Mouse (Mus musculus) megakaryocyte, adult 5-6 weeks (primary cell): Measurements from ENCODE around the gene Ceacam3. TPM values are rescaled to one million over a fixed set of nuclear protein-coding genes. Genes with fewer than 3 reads are reported as not detected.
"Not testable (repeated sequence)": the region's sequence is repeated elsewhere in the genome, so short reads cannot be mapped to it uniquely, and the experiment has no call there.

Source experiments
- ATAC-seq: 2 replicates; pipeline ENCODE4 v1.8.0; 2016; ENCODE audit warnings: mild to moderate bottlenecking, inconsistent platforms; ENCODE audit not compliant: poor library complexity, severe bottlenecking
- total RNA-seq, 2 experiments: library from RNA; stranded (forward) in 1 of 2; stranded (reverse) in 1 of 2; fragments of 153-499, 151-499 nt in 1 of 2; fragments of 221-1000, 200-1000 nt in 1 of 2; gene quantifications; 2 replicates each; pipeline versions ENCODE4 v1.2.3 to v1.2.4; 2015 to 2017

The Ceacam3 gene
- total RNA-seq (2015) (not detected in 2 replicates), total RNA-seq (2017) (not detected in 2 replicates)

DNA sequence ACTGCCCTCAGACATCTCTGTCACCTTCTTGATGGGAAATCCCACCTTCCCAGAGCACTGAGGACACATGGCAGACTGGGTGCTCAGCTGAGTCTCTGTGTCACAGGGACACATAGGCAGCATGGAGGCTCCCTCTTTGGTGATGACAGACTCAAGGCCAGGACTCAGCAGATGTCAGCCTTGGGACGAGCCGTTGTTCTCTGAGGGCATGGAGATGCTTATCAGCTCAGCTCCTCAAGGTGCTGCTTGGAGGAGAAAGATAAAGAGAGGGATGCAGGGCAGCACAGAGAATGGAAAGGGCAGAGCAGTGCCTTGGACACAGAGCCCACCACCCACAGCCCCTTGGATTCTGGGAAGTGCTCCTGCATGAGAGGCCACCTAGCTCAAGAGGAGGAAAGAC lies at the start of gene Ceacam3:
Gene Ceacam3, plus strand, starts transcription at position 352 of the 400 bp plus-strand sequence.
- no peak for ATAC-seq

DNA sequence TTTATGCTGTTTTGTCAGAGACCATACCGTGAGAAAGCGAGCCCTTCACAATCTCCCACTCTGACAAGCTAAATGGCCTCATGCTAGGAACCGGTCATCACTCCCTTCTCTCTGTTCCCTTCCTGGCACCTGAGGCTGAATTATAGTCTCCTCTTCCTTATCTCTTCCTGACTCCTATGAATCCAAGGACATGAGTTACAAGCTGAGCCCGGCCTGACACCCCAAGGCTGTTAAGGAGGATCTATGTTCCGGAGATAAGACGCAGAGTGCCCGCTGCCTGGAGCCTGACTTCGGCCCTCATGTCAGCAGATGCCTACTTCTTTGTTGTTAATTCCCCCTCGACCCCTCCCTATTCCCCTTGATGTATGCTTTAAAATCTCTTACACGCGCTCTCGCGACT lies 48.5 kb upstream of the Ceacam3 start:
- ATAC-seq: not testable (repeated sequence)

GRCm38 (mm10) chr7:17135307-17135706 lies 14.8 kb upstream of the Ceacam3 start:
- ATAC-seq: no peak

DNA sequence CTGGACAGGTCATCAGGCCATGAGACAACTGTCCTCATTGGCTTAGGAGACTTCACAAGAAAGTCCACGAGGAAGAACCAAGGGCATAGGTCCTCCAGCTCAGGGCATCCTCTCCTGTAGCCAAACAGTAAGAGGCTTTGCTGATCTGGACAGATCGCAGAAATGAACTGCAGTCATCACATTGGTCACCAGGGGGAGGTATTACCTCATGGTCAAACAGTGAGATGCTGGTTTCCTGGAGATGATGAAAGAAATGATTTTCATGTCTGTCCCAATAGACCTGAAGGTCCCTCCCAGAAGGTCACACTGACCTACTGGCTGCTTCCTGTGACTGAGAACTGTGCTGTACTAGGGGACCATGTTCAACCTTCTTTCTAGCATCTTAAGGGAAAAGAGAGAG lies 5.6 kb downstream of the Ceacam3 start:
- ATAC-seq: 0 out of 2 replicates have a peak, but pooled peaks have one; percentile 24

DNA sequence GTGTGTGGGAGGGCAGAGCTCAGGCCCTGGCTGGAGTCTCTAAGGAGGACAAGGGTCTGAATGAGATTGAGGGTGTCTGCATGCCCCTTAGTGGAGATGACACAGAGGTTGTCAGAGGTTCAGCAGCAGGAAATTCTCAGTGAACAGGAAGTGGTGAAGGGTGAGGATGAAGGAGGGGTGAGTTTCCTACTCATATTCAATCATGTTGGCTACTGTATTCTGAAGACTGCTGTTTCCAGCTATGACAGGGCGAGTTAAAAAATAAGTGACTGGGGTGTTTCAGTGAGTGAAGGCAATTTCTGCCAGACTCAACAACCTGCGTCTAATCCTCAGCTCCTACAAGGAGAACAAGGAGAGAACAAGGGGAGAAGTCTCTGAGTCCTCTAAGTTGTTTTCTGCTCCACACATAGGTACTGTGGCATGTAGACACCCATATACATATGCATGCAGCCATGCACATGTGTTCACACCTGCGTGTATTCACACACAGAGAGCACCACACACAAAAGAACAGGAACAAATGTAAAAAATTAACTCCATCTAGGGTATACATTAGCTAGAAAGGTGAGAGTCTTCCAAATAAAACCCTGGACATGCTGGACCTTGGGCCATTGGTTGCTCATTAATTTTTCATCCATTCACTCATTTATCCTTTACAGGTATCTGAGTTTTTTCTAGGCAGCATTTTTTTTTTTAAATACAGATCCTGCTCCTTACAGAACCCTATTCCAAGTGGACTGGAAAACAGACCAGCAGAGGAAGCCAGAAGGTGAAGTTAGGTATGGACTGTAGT lies 7.0 kb downstream of the Ceacam3 start:
- ATAC-seq: no peak

DNA sequence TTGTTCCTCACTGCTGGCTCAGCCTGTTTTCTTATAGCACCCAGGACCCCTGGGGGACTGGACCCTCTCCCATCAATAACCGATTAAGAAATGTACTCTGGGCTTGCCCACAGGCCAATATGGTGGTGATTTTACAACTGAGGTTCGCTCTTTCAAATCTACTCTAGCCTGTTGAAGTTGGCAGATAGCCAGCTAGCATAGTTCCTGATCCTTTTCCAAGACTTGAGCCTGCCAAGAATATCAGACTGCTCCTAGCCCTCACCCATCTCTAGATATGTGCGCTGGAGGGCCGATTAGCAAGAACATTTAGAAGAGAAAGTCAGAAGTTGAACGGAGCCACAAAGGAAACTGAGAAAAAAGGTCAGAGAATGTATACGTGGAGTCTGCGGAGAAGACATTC lies 8.9 kb downstream of the Ceacam3 start:
- ATAC-seq: no peak

DNA sequence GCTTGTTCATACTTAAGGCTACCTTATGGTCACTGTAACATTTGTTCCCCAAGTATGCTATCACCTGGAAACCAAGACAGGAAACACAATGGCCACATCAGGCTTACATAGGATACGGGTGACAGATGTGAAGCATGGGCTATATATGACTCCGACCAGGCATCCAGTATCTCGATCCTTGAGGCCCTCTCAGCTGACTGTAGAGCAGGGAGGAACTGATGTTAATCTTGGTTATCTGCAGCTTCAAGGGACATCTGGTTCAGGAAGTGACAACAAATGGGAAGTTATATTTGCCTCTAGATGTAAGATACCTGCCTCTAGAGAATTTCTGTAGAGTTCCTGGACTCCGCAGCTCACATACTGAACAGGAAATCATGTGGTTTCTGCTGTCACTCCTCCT lies 21.7 kb downstream of the Ceacam3 start:
- no peak for ATAC-seq

- ATAC-seq: no peak
Measured at GRCm38 (mm10) chr7:17203177-17203576, 53.1 kb downstream of the Ceacam3 start, which contains the start of gene Psg29. Gene Psg29, plus strand, starts transcription at chr7:17203477.

DNA sequence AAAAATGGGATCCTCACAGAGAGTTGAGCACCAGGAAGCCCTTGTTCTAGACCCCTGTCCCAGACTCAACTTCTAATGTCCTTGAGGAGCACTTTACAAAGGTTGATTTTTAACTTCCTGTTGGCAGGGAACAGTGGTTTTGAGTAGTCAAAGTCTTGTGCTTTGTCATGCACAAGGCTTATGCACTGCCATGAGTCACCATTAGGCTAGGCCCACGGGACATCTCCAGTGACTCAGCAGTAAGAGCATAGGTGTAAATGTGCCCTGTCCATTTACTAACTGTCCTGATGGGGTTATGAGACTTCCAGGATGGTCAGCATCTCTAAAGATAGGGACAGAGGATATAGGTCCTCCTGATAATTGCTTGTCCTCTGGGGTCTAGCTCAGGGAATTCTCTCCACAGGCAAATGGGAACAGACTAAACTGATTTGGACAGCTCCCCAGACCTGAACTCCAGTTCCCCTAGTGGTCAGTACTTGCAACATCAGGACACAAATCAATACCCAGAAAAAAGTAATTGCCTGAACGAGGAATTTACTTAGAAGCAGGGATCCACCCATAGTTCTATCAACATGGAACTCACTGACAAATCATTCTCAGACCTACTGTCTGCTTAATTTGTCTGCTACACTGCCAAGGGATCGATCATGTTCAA lies 55.6 kb downstream of the Ceacam3 start:
- no peak for ATAC-seq

Other genes starting within 250 kb of the Ceacam3 start
- gene Ptgir, start 243.8 kb upstream of the Ceacam3 start, total RNA-seq (2015): 16.0 and 18.1 TPM in 2 replicates
- gene Ptgir, start 243.8 kb upstream of the Ceacam3 start, total RNA-seq (2017): 14.5 and 16.6 TPM in 2 replicates
- 113 and 140 TPM in 2 replicates for gene Calm3, start 226.2 kb upstream of the Ceacam3 start, total RNA-seq (2015)
- gene Calm3, start 226.2 kb upstream of the Ceacam3 start, total RNA-seq (2017): 322 and 392 TPM in 2 replicates
- gene Pnmal2, start 205.6 kb upstream of the Ceacam3 start, total RNA-seq (2015): not detected in 2 replicates
- gene Pnmal2, start 205.6 kb upstream of the Ceacam3 start, total RNA-seq (2017): not detected in 2 replicates
- gene Pnmal1, start 190.6 kb upstream of the Ceacam3 start, total RNA-seq (2015): not detected in 2 replicates
- not detected in 2 replicates for gene Pnmal1, start 190.6 kb upstream of the Ceacam3 start, total RNA-seq (2017)
- gene Gm42372, start 167.2 kb upstream of the Ceacam3 start, total RNA-seq (2015): 0.18 TPM in 1 of 2 replicates, not detected in the other
- gene Gm42372, start 167.2 kb upstream of the Ceacam3 start, total RNA-seq (2017): 0.04 and 0.11 TPM in 2 replicates
- gene Ccdc8, start 157.6 kb upstream of the Ceacam3 start, total RNA-seq (2015): 0.02 and 0.07 TPM in 2 replicates
- 0.40 and 0.69 TPM in 2 replicates for gene Ccdc8, start 157.6 kb upstream of the Ceacam3 start, total RNA-seq (2017)
- gene Ppp5c, start 122.4 kb upstream of the Ceacam3 start, total RNA-seq (2015): 39.9 and 51.4 TPM in 2 replicates
- gene Ppp5c, start 122.4 kb upstream of the Ceacam3 start, total RNA-seq (2017): 31.6 and 33.1 TPM in 2 replicates
- 0.11 and 0.25 TPM in 2 replicates for gene Hif3a, start 87.9 kb upstream of the Ceacam3 start, total RNA-seq (2015)
- gene Hif3a, start 87.9 kb upstream of the Ceacam3 start, total RNA-seq (2017): 0.24 TPM in 1 of 2 replicates, not detected in the other
- 0.04 TPM in 1 of 2 replicates, not detected in the other for gene Psg16, start 76.2 kb upstream of the Ceacam3 start, total RNA-seq (2015)
- gene Psg16, start 76.2 kb upstream of the Ceacam3 start, total RNA-seq (2017): 0.28 TPM in 1 of 2 replicates, not detected in the other
- gene Psg29, start 53.2 kb downstream of the Ceacam3 start, total RNA-seq (2015): not detected in 2 replicates
- not detected in 2 replicates for gene Psg29, start 53.2 kb downstream of the Ceacam3 start, total RNA-seq (2017)